Mouse (Mus musculus): ENCODE data around the gene Alox5.

- TF ChIP-seq POLR2A (IDR thresholded peaks at IDR 0.05; ENCODE audit: low read depth, low read length) (no peak), CTCF (IDR thresholded peaks at IDR 0.05; ENCODE audit: borderline replicate concordance, insufficient read depth, low read length) (no peak)
Observed at GRCm38 (mm10) chr6:116397621-116398020, 63.4 kb downstream of the Alox5 start.
